Mouse (Mus musculus) adrenal gland, postnatal 14 days (tissue): ENCODE results near the gene Selenoi. TPM values are rescaled to one million over a fixed set of nuclear protein-coding genes. Genes with fewer than 3 reads are reported as not detected.

Source experiments
- total RNA-seq: library from RNA; stranded (reverse); gene quantifications from 2 replicates; pipeline ENCODE4 v1.2.3, GENCODE M21; 2021

The Selenoi gene
- total RNA-seq, 1 experiment from 2014 or later, result 21.4 TPM

Other genes starting within 250 kb of the Selenoi start
- gene Il6, start 219.5 kb upstream of the Selenoi start, total RNA-seq, result not detected in 2 replicates
- 38.1 and 51.8 TPM in 2 replicates for gene Tyms, start 159.0 kb upstream of the Selenoi start, total RNA-seq
- gene Garem2, start 127.4 kb upstream of the Selenoi start, total RNA-seq, result 0.19 and 0.26 TPM in 2 replicates
- gene 3110082J24Rik, start 126.5 kb upstream of the Selenoi start, total RNA-seq, result not detected in 2 replicates
- gene Hadha, start 77.4 kb upstream of the Selenoi start, total RNA-seq, result 813 and 814 TPM in 2 replicates
- gene Hadhb, start 77.3 kb upstream of the Selenoi start, total RNA-seq, result 1,392 and 1,422 TPM in 2 replicates
- 0.19 TPM in 1 of 2 replicates, not detected in the other for gene Adgrf3, start 26.9 kb upstream of the Selenoi start, total RNA-seq
- 0.44 and 0.56 TPM in 2 replicates for gene Drc1, start 48.8 kb downstream of the Selenoi start, total RNA-seq
- gene Otof, start 229.4 kb downstream of the Selenoi start, total RNA-seq, result 0.07 and 0.08 TPM in 2 replicates
- not detected in 2 replicates for gene 1700001C02Rik, start 233.5 kb downstream of the Selenoi start, total RNA-seq